In the genomic region with DNA sequence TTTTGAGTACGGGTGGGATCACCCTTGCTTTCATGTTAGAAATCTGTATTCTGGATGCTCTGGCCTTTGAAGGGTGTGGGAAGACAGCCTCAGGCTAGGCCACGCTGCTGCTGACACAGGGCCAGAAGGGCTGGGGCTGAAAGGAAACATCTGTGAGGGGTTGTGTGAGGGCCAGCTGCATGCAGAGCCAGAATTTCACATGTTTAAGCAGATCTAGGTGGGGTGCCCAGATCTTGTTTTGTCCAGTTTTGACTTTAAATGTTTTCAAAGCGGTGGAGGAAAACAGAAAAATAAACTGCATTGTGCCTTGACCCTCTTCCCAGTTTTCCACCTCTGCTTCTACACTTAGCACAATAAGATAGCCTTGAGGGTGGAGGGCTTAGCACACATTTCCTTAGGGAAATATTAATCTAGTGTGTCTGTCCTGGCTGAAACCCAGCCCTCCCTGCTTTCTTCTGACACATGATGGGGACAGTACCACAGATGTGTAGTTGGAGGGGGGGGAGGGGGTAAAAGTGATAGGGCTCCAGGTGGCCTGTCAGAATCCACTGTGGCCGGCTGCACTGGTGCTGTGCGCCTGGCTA, we compare ENCODE assay signal across 8 mouse cellular contexts. TPM values are rescaled to one million over a fixed set of nuclear protein-coding genes. Genes with fewer than 3 reads are reported as not detected.
DNase-seq lines count a peak whose midpoint lies in the region; ATAC-seq and TF ChIP-seq lines count a peak whose summit lies in the region.
"Had no signal": no experiment of that assay in that cellular context is flagged by ENCODE, and none has a peak within 500 bp of the region (broad histone marks: within the 10 kb centered on the region; RNA-seq: fewer than 3 reads in every experiment).

No protein-coding gene starts in this region.

- no peak overlapping the region for H3K9ac ChIP-seq in heart, postnatal 0 days (replicated peaks; ENCODE audit: low read depth, low read length)

- no peak for TF ChIP-seq POLR2A in small intestine, adult 2 months (IDR thresholded peaks at IDR 0.05; ENCODE audit: low read depth, low read length)

- no peaks in the 10 kb centered on the region for H3K4me1 ChIP-seq in heart, postnatal 0 days (ENCODE audit: control insufficient read depth, insufficient read depth)
- no peaks in the 10 kb centered on the region for H3K4me1 ChIP-seq in small intestine, adult 2 months (ENCODE audit: control insufficient read depth, insufficient read depth, insufficient read length, low read length)

- H3K27me3 ChIP-seq in heart, postnatal 0 days (ENCODE audit: control insufficient read depth, insufficient read depth, low read length), result no peaks in the 10 kb centered on the region
- H3K27me3 ChIP-seq in small intestine, adult 2 months (ENCODE audit: control insufficient read depth, insufficient read depth, low read length), result no peaks in the 10 kb centered on the region

- peak; percentile 82 for ATAC-seq in heart, postnatal 0 days (ENCODE audit: insufficient read depth, low read depth)

- H3K36me3 ChIP-seq in heart, postnatal 0 days (replicated peaks; ENCODE audit: control insufficient read depth, insufficient read depth, low read length), result peaks cover 45% of the 10 kb centered on the region
- H3K36me3 ChIP-seq in small intestine, adult 2 months (ENCODE audit: control insufficient read depth, insufficient read depth, low read length), result peaks cover 26% of the 10 kb centered on the region

- no peak for TF ChIP-seq CTCF in heart, postnatal 0 days (IDR thresholded peaks at IDR 0.05; ENCODE audit: low read depth)
- TF ChIP-seq CTCF in small intestine, adult 2 months (IDR thresholded peaks at IDR 0.05; ENCODE audit: extremely low read depth, insufficient read length, insufficient replicate concordance, low read depth, low read length), result no peak

- 51% methylated on average over 5 of the region's 5 CpGs for WGBS in heart, postnatal 0 days
- 79% methylated on average over 5 of the region's 5 CpGs for WGBS in small intestine, adult 2 months

- no peaks in the 10 kb centered on the region for H3K9me3 ChIP-seq in heart, postnatal 0 days (replicated peaks; ENCODE audit: control insufficient read depth, low read length)

- H3K4me3 ChIP-seq in heart, postnatal 0 days (ENCODE audit: low read depth, low read length), result no peak overlapping the region
- H3K4me3 ChIP-seq in small intestine, adult 2 months (ENCODE audit: low read depth, low read length), result no peak overlapping the region

- H3K27ac ChIP-seq in heart, postnatal 0 days (ENCODE audit: low read depth), result peak overlapping the region; percentile 57
- H3K27ac ChIP-seq in small intestine, adult 2 months (ENCODE audit: insufficient read depth, low read depth, low read length), result peak overlapping the region; percentile 7
- H3K27ac ChIP-seq: macrophage had no signal

- peak; percentile 65; the same call in 1 of the 2 replicates for TF ChIP-seq EP300 in heart, postnatal 0 days (IDR thresholded peaks at IDR 0.05; ENCODE audit: low read depth)

- no peak overlapping the region for H3K4me2 ChIP-seq in heart, postnatal 0 days (ENCODE audit: low read depth, low read length)

- peak; percentile 65 for DNase-seq in 3T3-L1 (ENCODE audit: low read depth, low spot score)
- peak; percentile 38 to 55 for DNase-seq in adrenal gland, postnatal 36 days
- peak; percentile 61 for DNase-seq in heart, postnatal 0 days (ENCODE audit: low spot score)
- DNase-seq in kidney, postnatal 14 days, result peak; percentile 82
- no peak for DNase-seq in left cerebral cortex, adult 11 months (ENCODE audit: low spot score)
- DNase-seq in cerebellum, postnatal 4 days (ENCODE audit: low spot score in 2 of 2), result no peak

RNA-seq across cellular contexts. Expression of a gene that starts 11.8 kb away (rescaled TPM):
- total RNA-seq in adrenal gland, postnatal 36 days (2021), result 10 to 100 TPM; 30.4 to 58.6 TPM
- total RNA-seq in heart, postnatal 0 days (2014; rRNA removed; ENCODE audit: low replicate concordance), result 8.5 and 26.8 TPM in 2 replicates
- 5.5 and 5.7 TPM in 2 replicates for polyA plus RNA-seq in heart, postnatal 0 days (2015; fragmentation: Nextera tagmentation; extraction: Ambion mirVana)
- polyA plus RNA-seq in small intestine, adult 2 months (2012; rRNA removed), result 34.7 and 37.4 TPM in 2 replicates
- polyA plus RNA-seq: macrophage had no signal

RNA-seq across cellular contexts. Expression of a gene that starts 26.0 kb away (rescaled TPM):
- total RNA-seq in adrenal gland, postnatal 36 days (2021), result 10 to 100 TPM; 33.2 to 41.3 TPM
- total RNA-seq in heart, postnatal 0 days (2014; rRNA removed; ENCODE audit: low replicate concordance), result 20.2 and 29.5 TPM in 2 replicates
- polyA plus RNA-seq in heart, postnatal 0 days (2015; fragmentation: Nextera tagmentation; extraction: Ambion mirVana), result 45.6 and 49.7 TPM in 2 replicates
- 8.6 and 14.6 TPM in 2 replicates for polyA plus RNA-seq in small intestine, adult 2 months (2012; rRNA removed)

RNA-seq across cellular contexts. Expression of a gene that starts 26.0 kb away (rescaled TPM):
- 10 to 100 TPM; 64.2 to 80.4 TPM for total RNA-seq in adrenal gland, postnatal 36 days (2021)
- total RNA-seq in heart, postnatal 0 days (2014; rRNA removed; ENCODE audit: low replicate concordance), result 51.7 and 73.5 TPM in 2 replicates
- 33.4 and 35.7 TPM in 2 replicates for polyA plus RNA-seq in heart, postnatal 0 days (2015; fragmentation: Nextera tagmentation; extraction: Ambion mirVana)
- polyA plus RNA-seq in small intestine, adult 2 months (2012; rRNA removed), result 123 and 320 TPM in 2 replicates

Comparison
In these comparisons a context has a peak if more than half of its experiments do, and no peak if none do; other contexts are left out.
1. DNase-seq: peak in 3T3-L1 (single experiment), adrenal gland, postnatal 36 days (2 of 2), heart, postnatal 0 days (single experiment) and kidney, postnatal 14 days (single experiment); none in left cerebral cortex, adult 11 months (single experiment) and cerebellum, postnatal 4 days (0 of 2).